Mouse (Mus musculus) ovary, postnatal 14 days (tissue): ENCODE measurements around the gene Zbed4.
A peak's percentile ranks its signal among the peaks of the same experiment; 100 is the strongest.
"Not testable (repeated sequence)": the region's sequence is repeated elsewhere in the genome, so short reads cannot be mapped to it uniquely, and the experiment has no call there.

Source experiments
- DNase-seq: peaks from one replicate; pipeline ENCODE4 v3.0.0; 2022; ENCODE audit warnings: low spot score

Zbed4 gene

GRCm38 (mm10) chr15:88738466-88738865 is 13.0 kb upstream of the Zbed4 start:
- DNase-seq, result no peak

DNA sequence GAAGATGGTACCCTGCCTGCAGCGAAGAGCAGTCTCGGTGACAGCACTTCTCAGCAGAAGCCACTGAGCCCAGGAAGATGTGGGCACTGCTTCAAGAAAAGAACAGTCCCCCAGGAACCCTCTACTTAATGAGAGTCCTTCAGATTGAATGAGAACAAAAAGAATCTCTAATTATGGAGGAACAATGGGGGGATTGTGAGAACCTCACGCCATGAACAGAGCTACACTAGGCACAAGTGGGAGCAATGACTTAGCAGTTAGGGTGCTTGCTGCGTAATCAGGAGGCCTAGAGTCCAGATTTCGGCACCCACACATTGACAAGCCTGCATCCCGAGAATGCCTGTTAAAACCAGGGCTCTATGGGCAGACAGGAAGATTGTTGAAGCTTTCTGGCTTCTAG is 10.1 kb upstream of the Zbed4 start:
- DNase-seq, result no peak

DNA sequence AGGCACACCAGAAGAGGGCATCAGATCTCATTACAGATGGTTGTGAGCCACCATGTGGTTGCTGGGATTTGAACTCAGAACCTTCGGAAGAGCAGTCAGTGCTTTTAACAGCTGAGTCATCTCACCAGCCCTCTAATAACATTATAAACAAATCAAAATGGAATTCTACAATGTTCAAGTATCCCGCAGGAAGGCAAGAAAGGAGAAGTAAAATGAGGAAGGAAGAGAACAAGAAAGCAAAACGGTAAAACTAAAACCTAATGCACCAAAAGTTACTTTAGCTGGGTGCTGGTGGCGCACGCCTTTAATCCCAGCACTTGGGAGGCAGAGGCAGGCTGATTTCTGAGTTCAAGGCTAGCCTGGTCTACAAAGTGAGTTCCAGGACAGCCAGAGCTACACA is 8.1 kb upstream of the Zbed4 start:
- DNase-seq, result not testable (repeated sequence)

DNA sequence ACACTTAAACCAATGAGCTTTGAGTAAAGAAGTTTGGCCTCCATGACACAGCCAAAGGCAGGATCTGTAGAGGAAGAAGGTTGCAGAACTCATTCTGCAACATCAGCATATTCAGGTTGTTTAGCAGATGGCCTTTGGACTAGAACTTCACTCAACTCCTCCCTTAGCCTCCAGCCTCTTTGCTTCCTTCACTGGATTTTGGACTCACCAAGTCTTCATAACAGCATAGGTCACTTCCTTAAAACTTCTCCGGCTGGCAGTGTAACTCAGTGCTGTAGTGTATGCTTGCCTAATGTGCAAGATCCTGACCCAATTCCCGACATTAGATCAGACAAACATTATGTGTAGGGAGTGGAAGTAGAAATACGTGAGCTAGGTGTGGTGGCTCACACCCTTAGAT is 6.1 kb upstream of the Zbed4 start:
- no peak for DNase-seq

DNA sequence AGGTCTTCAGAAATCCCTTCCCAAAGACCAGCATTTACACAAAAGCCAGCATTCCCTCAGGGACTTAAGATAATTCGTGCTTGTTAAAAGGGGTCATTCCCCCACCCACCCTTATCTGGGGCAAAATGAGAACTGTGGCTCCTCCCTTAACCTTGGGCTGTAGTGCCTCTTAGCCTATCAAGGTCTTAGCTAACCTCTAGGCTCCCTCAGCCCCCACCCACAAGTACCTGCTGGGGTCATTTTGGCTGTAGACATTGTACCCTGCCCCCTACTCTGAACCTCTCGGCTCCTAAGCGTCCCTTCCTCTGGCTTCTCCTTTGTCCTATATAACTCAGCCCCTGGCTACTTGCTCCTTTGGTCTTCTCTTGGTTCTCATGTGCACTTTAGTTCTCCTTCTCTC is 5.5 kb upstream of the Zbed4 start:
- DNase-seq, result no peak

GRCm38 (mm10) chr15:88749617-88750016 is 1.8 kb upstream of the Zbed4 start:
- DNase-seq, result not testable (repeated sequence)

DNA sequence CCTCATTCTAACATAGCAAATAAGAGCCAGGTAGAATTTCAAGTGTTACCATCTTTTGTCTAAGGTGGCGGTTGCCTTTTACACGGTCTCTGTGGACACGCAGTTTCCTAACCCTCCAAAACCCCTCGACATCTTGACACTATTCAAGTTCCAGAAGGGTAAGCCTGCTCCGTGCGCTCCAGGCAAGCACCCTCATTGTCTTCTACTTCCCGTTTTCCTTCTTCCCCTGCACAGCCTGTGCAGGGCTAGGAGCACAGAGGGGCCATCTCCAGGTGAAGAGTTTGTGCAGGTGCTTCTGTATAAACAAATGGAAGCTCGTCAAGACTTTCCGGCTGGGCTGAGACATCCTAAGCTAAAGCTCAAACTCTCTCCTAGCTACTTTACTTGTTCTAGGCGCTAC is 1.4 kb upstream of the Zbed4 start:
- no peak for DNase-seq

- DNase-seq, result peak; percentile 96
Measured at GRCm38 (mm10) chr15:88750677-88751563, 540 bp upstream of the Zbed4 start.

DNA sequence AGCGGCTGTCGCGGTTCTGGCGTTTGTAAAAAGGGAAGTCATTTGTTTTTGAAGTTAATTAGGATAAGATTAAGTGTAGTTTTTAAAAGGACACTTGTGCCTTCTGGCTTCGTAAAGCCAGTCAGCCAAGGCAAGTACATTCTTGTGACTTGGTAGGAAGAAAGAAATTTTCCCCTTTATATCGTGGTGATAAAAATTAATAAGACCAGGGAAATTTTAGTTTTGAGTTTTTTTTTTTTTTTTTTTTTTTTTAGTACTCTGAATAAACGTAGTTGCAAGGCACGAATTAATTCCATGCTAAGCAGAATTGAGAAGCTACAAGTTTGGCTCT is 908 bp downstream of the Zbed4 start:
- DNase-seq, result no peak

- no peak for DNase-seq
Measured at GRCm38 (mm10) chr15:88754896-88755295, 3.4 kb downstream of the Zbed4 start.

DNA sequence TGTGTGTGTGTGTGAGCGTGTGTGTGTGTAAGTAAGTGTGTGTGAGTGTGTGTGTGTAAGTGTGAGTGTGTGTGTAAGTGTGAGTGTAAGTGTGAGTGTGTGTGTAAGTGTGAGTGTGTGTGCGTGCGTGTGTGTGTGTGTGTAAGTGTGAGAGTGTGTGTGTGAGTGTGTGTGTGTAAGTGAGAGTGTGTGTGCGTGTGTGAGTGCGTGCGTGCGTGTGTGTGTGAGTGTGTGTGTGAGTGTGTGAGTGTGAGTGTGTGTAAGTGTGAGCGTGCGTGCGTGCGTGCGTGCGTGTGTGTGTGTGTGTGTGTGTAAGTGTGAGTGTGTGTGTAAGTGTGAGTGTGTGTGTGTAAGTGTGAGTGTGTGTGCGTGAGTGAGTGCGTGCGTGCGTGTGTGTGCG is 4.3 kb downstream of the Zbed4 start:
- no peak for DNase-seq

- no peak for DNase-seq
Measured at GRCm38 (mm10) chr15:88758061-88758460, 6.6 kb downstream of the Zbed4 start.

DNA sequence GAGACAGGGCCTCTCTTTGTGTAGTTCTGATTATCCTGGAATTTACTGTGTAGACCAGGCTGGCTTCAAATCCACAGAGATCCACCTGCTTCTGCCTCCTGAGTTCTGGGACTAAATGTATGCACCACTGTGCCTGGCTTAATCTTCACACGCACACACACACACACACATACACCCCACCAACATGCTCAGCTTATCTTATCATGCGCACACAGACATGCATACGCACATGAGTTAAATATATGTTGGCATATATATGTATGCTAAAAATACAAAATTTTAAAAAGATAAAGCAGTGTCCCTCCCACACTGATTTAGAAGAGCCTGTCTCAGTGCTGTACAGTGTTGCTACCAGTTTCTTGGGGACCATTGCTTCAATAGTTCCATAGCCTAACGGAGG is 10.1 kb downstream of the Zbed4 start:
- DNase-seq, result no peak

DNA sequence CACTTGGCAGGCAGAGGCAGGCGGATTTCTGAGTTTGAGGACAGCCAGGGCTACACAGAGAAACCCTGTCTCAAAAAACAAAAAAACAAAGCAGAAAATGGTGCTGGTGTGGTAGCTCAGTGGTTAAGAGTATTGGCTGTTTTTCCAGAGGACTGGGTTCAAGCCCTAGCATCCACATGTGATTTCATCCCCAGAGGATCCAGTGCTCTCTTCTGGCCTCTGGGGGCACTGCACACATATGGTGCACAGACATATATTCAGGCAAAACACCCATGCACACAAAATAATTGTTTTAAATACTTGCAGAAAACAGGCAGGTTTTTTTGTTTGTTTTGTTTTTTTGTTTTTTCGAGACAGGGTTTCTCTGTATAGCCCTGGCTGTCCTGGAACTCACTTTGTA is 14.7 kb downstream of the Zbed4 start:
- DNase-seq, result not testable (repeated sequence)

DNA sequence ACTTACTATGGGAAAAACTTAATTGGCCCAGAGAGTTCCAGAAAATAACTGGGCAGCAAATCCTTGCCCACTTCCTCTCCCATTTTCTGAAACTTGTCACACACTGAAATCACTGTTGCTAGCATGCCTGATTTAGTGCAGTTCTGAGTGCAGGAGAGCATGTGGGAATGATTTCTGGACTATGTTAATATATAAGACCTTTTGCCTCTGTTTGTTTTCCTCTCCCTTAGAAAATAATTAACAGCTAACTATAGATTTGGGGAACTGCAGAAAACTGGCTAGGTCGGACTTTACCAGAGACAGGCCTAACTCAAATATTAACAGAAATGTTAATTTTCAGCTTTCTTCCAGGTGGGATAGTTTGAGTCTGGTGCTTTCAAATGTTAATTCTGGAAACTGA is 17.1 kb downstream of the Zbed4 start:
- DNase-seq, result no peak

GRCm38 (mm10) chr15:88774630-88775029 is 23.2 kb downstream of the Zbed4 start:
- DNase-seq, result not testable (repeated sequence)

DNA sequence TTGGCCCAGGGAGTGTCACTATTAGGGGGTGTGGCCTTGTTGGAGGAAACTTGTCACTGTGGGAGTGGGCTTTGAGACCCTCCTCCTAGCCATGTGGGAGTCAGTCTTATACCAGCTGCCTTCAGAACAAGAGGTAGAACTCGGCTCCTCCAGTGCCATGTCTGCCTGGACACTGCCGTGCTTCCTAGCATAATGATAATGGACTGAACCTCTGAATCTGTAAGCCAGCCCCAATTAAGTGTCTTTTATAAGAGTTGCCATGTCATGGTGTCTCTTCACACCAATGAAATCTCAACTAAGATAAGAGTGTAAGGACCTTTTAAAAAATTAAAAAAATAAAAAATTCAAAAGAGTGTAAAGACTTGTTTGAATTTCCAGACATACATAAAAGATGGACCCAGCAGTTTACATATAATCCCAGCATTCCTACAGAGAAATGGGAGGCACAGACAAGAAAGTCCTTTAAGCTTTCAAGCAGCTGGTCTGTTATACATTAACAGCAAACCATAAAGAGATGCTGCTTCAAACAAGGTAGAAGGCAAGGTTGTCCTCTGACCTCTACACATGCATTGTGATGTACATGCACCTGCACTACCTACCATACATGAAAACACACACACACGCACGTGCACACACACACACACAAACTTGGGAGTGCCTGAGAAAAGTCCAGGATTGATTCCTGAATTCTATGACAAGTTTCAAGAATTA is 40.8 kb downstream of the Zbed4 start:
- no peak for DNase-seq

DNA sequence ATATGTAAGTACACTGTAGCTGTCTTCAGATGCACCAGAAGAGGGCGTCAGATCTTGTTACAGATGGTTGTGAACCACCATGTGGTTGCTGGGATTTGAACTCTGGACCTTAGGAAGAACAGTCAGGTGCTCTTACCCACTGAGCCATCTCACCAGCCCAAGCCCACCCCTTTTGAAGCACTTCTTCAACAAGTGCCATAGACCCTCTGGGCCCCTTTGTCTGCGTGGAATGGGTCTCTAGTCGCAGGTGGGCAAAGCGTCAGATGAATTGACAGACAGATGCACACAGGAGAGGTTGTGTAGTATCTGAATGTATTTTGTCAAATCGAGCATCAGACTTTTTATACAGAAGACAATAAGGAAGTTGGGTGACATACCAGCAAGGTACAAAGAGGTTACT is 43.3 kb downstream of the Zbed4 start:
- not testable (repeated sequence) for DNase-seq

- no peak for DNase-seq
Measured at GRCm38 (mm10) chr15:88799950-88800371, 48.5 kb downstream of the Zbed4 start.

DNA sequence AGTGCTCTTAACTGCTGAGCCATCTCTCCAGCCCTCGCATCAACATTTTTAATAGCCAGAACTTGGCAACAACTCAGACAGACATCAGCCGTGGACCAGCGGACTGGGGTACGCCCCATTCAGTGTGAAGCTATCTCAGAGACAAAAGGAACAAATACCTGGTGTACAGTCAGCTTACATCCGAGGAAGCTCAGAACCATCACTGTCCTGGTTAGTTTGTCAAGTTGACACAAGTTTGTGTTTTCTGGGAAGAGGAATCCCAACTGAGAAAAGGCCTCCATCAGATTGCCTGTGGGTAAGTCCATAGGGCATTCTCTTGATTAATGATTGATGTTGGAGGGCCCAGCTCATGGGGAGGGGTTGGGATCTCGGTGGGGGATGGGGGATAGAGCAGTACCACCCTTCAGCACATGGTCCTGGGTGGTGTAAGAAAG is 49.5 kb downstream of the Zbed4 start:
- no peak for DNase-seq

DNA sequence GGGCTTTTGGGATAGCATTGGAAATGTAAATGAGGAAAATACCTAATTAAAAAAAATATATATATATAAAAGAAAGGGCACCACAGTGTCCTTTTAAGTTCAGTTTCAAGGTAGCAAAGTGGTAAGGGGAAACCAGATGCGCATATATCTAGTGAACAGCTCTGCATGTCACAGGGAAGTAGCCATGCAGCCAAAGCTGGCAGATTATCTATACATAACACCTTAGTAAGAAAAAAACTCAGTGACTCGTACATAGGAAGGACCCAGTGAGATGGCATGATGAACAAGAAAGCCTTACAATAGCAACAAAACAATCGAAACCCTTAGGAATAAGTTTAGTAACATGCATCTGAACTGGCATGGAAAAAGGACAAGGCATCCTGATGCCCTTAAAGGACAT is 50.4 kb downstream of the Zbed4 start:
- no peak for DNase-seq

DNA sequence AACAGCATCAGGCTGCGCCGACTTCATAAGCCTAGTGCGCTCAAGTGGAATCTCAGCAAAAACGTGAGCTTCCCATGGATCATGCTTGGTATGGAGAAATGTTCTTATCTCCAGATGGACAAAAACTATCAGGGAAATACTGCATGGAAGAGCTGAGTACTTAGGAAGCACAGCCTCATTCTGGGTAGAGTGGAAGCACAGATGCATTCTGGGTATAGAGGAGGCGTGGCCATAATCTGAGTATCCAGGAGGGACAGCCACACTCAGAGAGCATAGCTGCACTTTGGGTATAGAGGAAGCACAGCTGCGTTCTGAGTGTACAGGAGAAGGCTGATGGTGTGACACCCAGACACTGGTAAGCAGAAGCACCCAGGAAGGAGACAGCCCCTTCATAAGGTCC is 50.9 kb downstream of the Zbed4 start:
- no peak for DNase-seq

- DNase-seq, result no peak
Measured at GRCm38 (mm10) chr15:88808121-88808520, 56.7 kb downstream of the Zbed4 start.

GRCm38 (mm10) chr15:88810369-88810768 is 58.9 kb downstream of the Zbed4 start:
- DNase-seq, result no peak
